Mouse (Mus musculus) limb, embryonic 14.5 days (tissue): ENCODE data around the gene Vdac1. TPM values are rescaled to one million over a fixed set of nuclear protein-coding genes. Genes with fewer than 3 reads are reported as not detected.

Source experiments
- ATAC-seq: fragments of 200-750 bp; cut with Nextera tagmentation; 2 replicates; pipeline ENCODE4 v1.8.0; 2017; ENCODE audit warnings: low read depth, moderate number of reproducible peaks, moderate TSS enrichment; ENCODE audit not compliant: low FRiP score
- DNase-seq: peaks from one replicate; pipeline ENCODE4 v3.0.0-alpha.2; 2015; ENCODE audit warnings: low spot score
- H3K27ac ChIP-seq: fragments of 300-500 bp; sonication (generic); replicated peaks from 2 replicates; pipeline ENCODE4 v1.5.1; 2014; ENCODE audit warnings: low read depth, mild to moderate bottlenecking, low read length, moderate library complexity, mixed read lengths
- H3K27me3 ChIP-seq: fragments of 300-500 bp; sonication (generic); 2 replicates; pipeline ENCODE4 v1.6.1; 2014; ENCODE audit warnings: low read length, mixed read lengths; ENCODE audit not compliant: control insufficient read depth, insufficient read depth
- H3K36me3 ChIP-seq: fragments of 300-500 bp; sonication (generic); 2 replicates; pipeline ENCODE4 v1.6.1; 2014; ENCODE audit warnings: mild to moderate bottlenecking, low read length, moderate library complexity, mixed read lengths; ENCODE audit not compliant: control insufficient read depth, insufficient read depth
- H3K4me1 ChIP-seq: fragments of 300-500 bp; sonication (generic); 2 replicates; pipeline ENCODE4 v1.6.1; 2014; ENCODE audit warnings: antibody characterized with exemption, low read length, mixed read lengths; ENCODE audit not compliant: control insufficient read depth, insufficient read depth
- H3K4me2 ChIP-seq: fragments of 300-500 bp; sonication (generic); replicated peaks from 2 replicates; pipeline ENCODE4 v1.6.1; 2014; ENCODE audit warnings: low read depth, mild to moderate bottlenecking, low read length, moderate library complexity; ENCODE audit not compliant: severe bottlenecking
- H3K4me3 ChIP-seq: fragments of 300-500 bp; sonication (generic); replicated peaks from 2 replicates; pipeline ENCODE4 v1.5.1; 2014; ENCODE audit warnings: low read length
- H3K9ac ChIP-seq: fragments of 300-500 bp; sonication (generic); 2 replicates; pipeline ENCODE4 v1.6.1; 2014; ENCODE audit warnings: mild to moderate bottlenecking, low read depth, low read length, moderate library complexity; ENCODE audit not compliant: severe bottlenecking
- H3K9me3 ChIP-seq: fragments of 300-500 bp; sonication (generic); 2 replicates; pipeline ENCODE4 v1.6.1; 2016; ENCODE audit warnings: low read length; ENCODE audit not compliant: control insufficient read depth
- POLR2A ChIP-seq: fragments of 200-500 bp; IDR thresholded peaks from 2 replicates; pipeline ENCODE4 v1.8.0; 2012; ENCODE audit warnings: inconsistent platforms, mild to moderate bottlenecking, moderate library complexity, borderline replicate concordance; ENCODE audit not compliant: insufficient read depth, insufficient read length; ENCODE audit errors: extremely low read depth
- WGBS: fragments of 180-500 bp; shearing (Covaris S2); extraction: QIAGEN DNeasy Blood & Tissue Kit; methylation state at CpG from one replicate; pipeline ENCODE4 v1.1.7; 2014; 5-methylcytosine and 5-hydroxymethylcytosine counted together
- polyA plus RNA-seq, 2 experiments: library from polyadenylated mRNA; depleted of rRNA in 1 of 2; stranded (reverse) in 1 of 2; unstranded in 1 of 2; fragments of >200 nt; fragmentation: Nextera tagmentation in 1 of 2; extraction: Ambion mirVana in 1 of 2; gene quantifications; 2 replicates each; pipeline versions ENCODE4 v1.2.1 to v1.2.3; 2012 to 2014

The Vdac1 gene
- polyA plus RNA-seq, 2 experiments: 158 to 218 TPM

- 88% methylated on average over 4 of the region's 4 CpGs for WGBS
- H3K4me1 ChIP-seq: no peaks in the 10 kb centered on the region; the same call in 1 of the 2 replicates
- no peak overlapping the region for H3K4me3 ChIP-seq
- H3K27me3 ChIP-seq: no peaks in the 10 kb centered on the region
- H3K9me3 ChIP-seq: 0 out of 2 replicates have a peak, but pooled peaks cover 3% of the 10 kb centered on the region
- no peak for ATAC-seq
- no peak for TF ChIP-seq POLR2A
- no peak overlapping the region for H3K9ac ChIP-seq
- DNase-seq: no peak
- H3K27ac ChIP-seq: no peak overlapping the region
- no peaks in the 10 kb centered on the region for H3K36me3 ChIP-seq
- H3K4me2 ChIP-seq: no peak overlapping the region
Measured at GRCm38 (mm10) chr11:52335263-52335662, 25.4 kb upstream of the Vdac1 start.

GRCm38 (mm10) chr11:52335924-52336323, 24.7 kb upstream of the Vdac1 start:
- DNase-seq (no peak), ATAC-seq (no peak)
- 68% methylated on average over 7 of the region's 7 CpGs for WGBS
- no peaks in the 10 kb centered on the region for H3K27me3 ChIP-seq
- no peak overlapping the region for H3K4me2 ChIP-seq
- TF ChIP-seq POLR2A: no peak
- H3K9ac ChIP-seq: no peak overlapping the region
- H3K4me3 ChIP-seq: no peak overlapping the region
- no peaks in the 10 kb centered on the region for H3K36me3 ChIP-seq
- H3K4me1 ChIP-seq: no peaks in the 10 kb centered on the region; the same call in 1 of the 2 replicates
- H3K27ac ChIP-seq: no peak overlapping the region
- H3K9me3 ChIP-seq: 0 out of 2 replicates have a peak, but pooled peaks cover 3% of the 10 kb centered on the region

DNA sequence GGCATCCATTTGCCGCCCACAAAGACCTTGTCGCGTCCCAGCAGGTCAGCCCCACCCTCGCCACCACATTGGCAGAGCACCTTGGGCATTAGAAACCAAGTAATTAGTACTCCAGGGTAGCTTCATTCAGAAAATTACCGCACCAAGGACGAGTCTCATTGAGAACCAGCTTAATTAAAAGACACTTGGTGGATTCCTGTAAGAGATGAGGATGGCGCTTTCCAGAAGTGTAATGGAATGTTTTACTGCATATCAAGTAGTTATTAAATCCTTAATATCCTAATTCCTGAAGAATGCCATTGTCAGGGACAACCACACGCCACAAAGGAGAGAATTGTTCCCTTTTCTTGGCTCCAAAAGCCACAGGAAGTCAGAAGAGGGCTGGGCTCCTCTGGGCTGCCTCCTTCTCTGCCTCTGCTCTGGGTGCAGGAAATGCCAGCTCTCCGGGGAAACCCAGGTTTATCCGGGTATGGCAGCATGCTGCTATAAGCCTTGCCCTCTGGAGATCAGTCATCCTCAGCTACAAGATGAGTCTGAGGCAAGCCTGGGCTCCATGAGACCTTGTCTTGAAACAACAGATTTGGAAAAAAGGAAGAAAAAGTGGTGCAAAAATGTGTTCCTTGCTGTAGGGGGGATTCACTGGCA, 22.9 kb upstream of the Vdac1 start:
- H3K36me3 ChIP-seq: no peaks in the 10 kb centered on the region
- TF ChIP-seq POLR2A: no peak
- DNase-seq (no peak), ATAC-seq (no peak)
- no peaks in the 10 kb centered on the region; the same call in 1 of the 2 replicates for H3K4me1 ChIP-seq
- H3K4me2 ChIP-seq: no peak overlapping the region
- H3K27ac ChIP-seq: no peak overlapping the region
- 63% methylated on average over 10 of the region's 10 CpGs for WGBS
- H3K4me3 ChIP-seq: no peak overlapping the region
- H3K9ac ChIP-seq: no peak overlapping the region
- no peaks in the 10 kb centered on the region for H3K27me3 ChIP-seq
- 0 out of 2 replicates have a peak, but pooled peaks cover 3% of the 10 kb centered on the region for H3K9me3 ChIP-seq

DNA sequence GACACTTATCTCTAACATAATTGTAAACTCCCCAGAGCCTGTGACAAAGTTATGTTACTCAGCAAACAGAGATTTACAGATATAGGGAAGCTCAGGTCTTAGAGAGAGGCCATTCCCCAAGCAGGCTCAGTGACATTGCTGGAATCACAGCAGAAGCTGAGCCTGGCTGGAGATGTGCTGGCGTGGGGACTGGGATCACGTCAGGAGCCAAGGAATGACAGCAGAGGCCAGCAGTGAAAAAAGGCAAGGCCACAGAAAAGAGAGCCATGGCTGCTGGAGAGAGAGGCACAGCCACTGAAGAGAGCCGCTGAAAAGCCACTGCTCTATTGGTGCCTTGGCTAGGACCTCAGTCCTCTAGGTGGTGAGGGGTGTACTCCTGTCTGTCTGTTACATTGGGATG, 22.3 kb upstream of the Vdac1 start:
- Histone ChIP-seq H3K27ac (no peak overlapping the region), H3K4me3 (no peak overlapping the region), H3K4me1 (no peaks in the 10 kb centered on the region), H3K27me3 (no peaks in the 10 kb centered on the region), H3K36me3 (no peaks in the 10 kb centered on the region), H3K9ac (no peak overlapping the region), H3K4me2 (no peak overlapping the region), H3K9me3 (0 out of 2 replicates have a peak, but pooled peaks cover 3% of the 10 kb centered on the region)
- 72% methylated on average over 3 of the region's 3 CpGs for WGBS
- no peak for ATAC-seq
- no peak for DNase-seq
- TF ChIP-seq POLR2A: no peak

DNA sequence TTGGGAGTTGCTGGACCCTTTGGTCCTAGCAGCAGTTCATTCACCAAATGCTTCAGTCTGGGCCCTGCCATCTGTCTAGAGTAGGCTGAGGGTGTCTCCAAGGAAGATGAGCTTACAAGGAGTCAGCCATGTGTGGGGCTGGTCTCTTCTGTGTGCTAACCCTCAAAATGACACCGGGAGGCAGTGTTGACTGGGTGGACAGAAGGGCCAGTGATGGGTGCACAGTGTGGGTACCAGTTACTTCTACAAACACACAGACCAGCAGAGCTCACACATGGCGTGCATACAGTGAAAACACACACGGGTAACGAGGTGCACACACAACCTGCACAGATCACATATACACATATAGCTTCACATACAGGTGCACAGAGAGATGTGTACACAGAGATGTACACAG, 21.6 kb upstream of the Vdac1 start:
- Histone ChIP-seq H3K4me3 (no peak overlapping the region), H3K9me3 (0 out of 2 replicates have a peak, but pooled peaks cover 3% of the 10 kb centered on the region), H3K9ac (no peak overlapping the region), H3K36me3 (no peaks in the 10 kb centered on the region), H3K27ac (no peak overlapping the region), H3K27me3 (no peaks in the 10 kb centered on the region), H3K4me2 (no peak overlapping the region), H3K4me1 (no peaks in the 10 kb centered on the region)
- ATAC-seq (no peak), DNase-seq (no peak)
- TF ChIP-seq POLR2A: no peak
- WGBS: 94% methylated on average over 4 of the region's 4 CpGs
